Mouse (Mus musculus): ENCODE results near the gene Patl1. TPM values are rescaled to one million over a fixed set of nuclear protein-coding genes. Genes with fewer than 3 reads are reported as not detected.
"Not testable (repeated sequence)": the region's sequence is repeated elsewhere in the genome, so short reads cannot be mapped to it uniquely, and the experiment has no call there.

Patl1 gene
- polyA plus RNA-seq, 1 experiment = 15.9 TPM

DNA sequence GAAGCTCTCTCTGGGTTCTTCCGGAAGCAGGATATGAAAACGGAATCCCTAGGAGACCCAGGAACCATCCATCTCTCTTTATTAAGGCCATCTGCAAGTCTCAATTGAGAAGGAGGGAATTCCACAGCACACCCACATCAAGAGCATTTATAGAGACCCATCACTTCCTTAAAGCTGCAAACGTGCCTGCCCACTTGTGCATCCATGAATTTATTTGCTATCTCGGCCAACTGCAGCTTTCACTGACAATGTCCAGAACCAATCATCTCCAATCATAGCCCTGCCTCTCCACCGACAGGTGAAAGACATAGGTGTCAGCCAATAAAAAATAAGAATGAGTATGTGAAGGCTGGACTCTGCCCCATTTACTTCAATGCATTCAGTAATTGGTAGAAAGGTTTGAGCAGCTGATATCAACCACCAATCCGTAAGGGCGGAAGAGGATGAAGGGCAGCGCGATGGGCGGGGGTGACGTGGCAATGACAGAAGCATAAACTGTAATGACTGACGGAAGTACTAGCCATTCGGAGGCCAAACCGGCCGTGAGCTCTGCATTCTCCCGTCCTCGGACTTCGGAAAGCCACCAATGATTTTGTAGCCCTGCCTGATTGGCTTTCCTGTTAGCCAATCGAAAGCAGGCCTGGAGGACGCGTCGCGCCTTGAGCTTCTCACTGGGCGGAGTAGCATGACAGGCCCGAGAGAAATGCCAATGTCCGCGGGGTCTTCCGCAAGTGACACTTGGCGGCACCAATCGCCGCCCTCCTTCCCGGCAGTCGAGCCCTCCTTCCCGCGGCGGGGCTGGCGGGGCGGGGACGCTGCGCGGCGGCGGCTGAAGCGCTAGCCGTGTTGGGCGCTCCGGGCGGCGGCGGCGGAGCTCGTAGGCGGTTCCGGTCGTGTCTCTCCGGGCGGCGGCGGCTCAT, 53.1 kb downstream of the Patl1 start, which contains the start of gene Osbp:
TSS of gene Osbp (plus strand) at position 919 of the 920 bp plus-strand sequence.
- H3K4me1 ChIP-seq (ENCODE audit: control insufficient read depth, insufficient read depth, low read length) = peaks cover 3% of the 10 kb centered on the region
- peak within 1 kb of the TSS; percentile 66 for H3K4me3 ChIP-seq (replicated peaks; ENCODE audit: extremely low read depth, low read depth, low read length)
- TF ChIP-seq POLR2A (IDR thresholded peaks at IDR 0.05; ENCODE audit: borderline replicate concordance, extremely low read depth, low read depth, low read length) (peak; percentile 44; the same call in 1 of the 2 replicates), CTCF (IDR thresholded peaks at IDR 0.05; ENCODE audit: insufficient read depth, low read length) (no peak)
- peak; percentile 99 for DNase-seq
- WGBS = 1% methylated on average over 45 of the region's 59 CpGs

DNA sequence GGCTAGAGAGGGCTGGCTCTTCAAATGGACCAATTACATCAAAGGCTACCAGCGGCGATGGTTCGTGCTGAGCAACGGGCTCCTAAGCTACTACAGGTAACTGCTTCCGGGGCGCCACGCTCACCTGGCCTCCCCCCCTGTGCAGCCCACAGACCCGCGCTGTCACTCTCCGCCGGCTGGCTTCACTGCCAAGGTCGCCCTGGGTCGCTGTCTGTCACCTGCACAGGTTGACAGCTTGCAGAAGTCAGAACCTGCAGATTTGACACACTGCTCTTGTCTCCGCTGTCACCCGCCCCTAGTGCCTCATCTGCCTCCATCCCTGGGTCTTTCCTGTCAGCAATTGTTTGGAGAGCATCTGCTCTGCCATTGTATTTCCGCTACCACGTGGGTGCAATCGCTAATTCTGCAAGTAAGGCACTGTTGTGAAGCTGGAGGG, 54.0 kb downstream of the Patl1 start:
- peaks cover 3% of the 10 kb centered on the region for H3K4me1 ChIP-seq (ENCODE audit: control insufficient read depth, insufficient read depth, low read length)
- peak overlapping the region; percentile 66 for H3K4me3 ChIP-seq (replicated peaks; ENCODE audit: extremely low read depth, low read depth, low read length)
- WGBS = under 1% methylated on average over 18 of the region's 18 CpGs
- DNase-seq = peak; percentile 46
- no peak for TF ChIP-seq CTCF (IDR thresholded peaks at IDR 0.05; ENCODE audit: insufficient read depth, low read length)
- no peak for TF ChIP-seq POLR2A (IDR thresholded peaks at IDR 0.05; ENCODE audit: borderline replicate concordance, extremely low read depth, low read depth, low read length)

DNA sequence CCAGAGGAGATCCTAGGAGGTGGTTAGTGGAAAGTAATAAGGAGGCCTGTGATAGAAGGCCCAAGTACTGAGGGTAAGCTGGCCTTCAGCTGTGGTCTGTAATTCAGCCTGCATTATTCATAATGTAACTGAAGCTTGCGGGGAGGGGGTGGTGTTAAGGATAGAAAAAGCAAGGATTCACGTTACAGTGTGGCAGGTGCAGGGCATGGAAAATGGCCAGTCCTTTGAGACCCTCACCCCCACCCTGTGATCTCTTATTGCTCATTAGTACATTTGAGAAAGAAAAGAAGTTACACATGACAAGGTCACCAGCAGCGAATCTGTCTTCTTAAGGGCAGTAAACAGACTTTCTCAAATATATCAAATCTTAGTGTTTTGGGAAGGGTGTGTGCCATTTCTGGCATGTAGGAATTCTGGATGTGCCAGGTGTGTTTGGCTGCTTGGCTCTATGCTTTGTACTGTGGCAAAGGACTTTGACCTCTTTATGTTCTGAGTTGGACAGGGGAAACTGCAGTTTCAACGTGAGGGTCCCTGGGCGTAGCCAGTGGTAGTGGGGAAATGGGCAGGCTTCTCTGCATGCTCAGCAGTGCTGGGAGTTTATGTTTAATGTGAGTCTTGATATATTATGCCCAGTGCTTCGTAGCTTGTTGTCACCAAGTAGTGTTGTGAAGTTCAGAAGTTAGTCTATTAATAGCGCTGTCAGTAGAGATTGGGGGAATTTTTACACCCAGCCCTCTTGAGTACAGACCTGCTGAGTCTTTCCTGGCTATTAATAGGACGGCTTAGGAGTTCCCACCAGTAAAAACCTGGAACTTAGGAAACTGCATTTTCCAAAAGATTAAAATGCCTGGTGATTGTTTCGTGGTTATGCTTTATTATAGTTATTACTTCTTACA, 57.2 kb downstream of the Patl1 start:
- 65% methylated on average over 9 of the region's 9 CpGs for WGBS
- TF ChIP-seq POLR2A (IDR thresholded peaks at IDR 0.05; ENCODE audit: borderline replicate concordance, extremely low read depth, low read depth, low read length) = no peak
- TF ChIP-seq CTCF (IDR thresholded peaks at IDR 0.05; ENCODE audit: insufficient read depth, low read length) = no peak
- no peak for DNase-seq
- H3K4me3 ChIP-seq (replicated peaks; ENCODE audit: extremely low read depth, low read depth, low read length) = no peak overlapping the region
- peaks cover 11% of the 10 kb centered on the region for H3K4me1 ChIP-seq (ENCODE audit: control insufficient read depth, insufficient read depth, low read length)

DNA sequence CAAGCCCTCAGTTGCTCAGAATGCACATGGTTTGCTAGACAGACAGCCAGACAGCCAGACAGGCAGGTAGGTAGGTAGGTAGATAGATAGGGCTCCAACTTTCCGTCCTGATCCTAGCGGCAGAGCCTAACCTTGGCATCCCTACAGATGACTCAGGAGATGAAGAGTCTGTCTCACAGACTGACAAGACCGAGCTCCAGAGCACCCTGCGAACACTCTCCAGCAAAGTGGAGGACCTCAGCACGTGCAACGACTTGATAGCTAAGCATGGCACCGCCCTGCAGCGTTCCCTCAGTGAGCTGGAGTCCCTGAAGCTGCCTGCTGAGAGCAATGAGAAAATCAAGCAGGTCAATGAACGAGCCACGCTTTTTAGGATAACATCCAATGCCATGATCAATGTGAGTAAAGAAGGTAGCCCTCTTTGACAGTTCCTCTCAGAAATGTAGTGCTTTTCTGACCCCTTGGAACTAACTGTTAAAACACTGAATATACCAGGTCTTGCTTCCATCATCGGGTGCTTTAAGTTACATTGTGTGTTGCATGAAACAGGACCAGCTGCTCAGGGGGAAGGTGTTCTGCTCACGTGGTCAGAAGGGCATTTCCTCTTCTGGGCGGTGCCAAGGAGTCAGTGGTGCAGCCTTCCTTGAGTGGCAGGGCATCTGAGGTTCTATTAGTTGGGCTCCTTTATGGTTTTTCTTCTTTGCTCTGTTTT, 61.5 kb downstream of the Patl1 start:
- no peak for TF ChIP-seq CTCF (IDR thresholded peaks at IDR 0.05; ENCODE audit: insufficient read depth, low read length)
- TF ChIP-seq POLR2A (IDR thresholded peaks at IDR 0.05; ENCODE audit: borderline replicate concordance, extremely low read depth, low read depth, low read length) = no peak
- WGBS = 67% methylated on average over 13 of the region's 13 CpGs
- H3K4me1 ChIP-seq (ENCODE audit: control insufficient read depth, insufficient read depth, low read length) = peaks cover 15% of the 10 kb centered on the region
- no peak for DNase-seq
- H3K4me3 ChIP-seq (replicated peaks; ENCODE audit: extremely low read depth, low read depth, low read length) = no peak overlapping the region

DNA sequence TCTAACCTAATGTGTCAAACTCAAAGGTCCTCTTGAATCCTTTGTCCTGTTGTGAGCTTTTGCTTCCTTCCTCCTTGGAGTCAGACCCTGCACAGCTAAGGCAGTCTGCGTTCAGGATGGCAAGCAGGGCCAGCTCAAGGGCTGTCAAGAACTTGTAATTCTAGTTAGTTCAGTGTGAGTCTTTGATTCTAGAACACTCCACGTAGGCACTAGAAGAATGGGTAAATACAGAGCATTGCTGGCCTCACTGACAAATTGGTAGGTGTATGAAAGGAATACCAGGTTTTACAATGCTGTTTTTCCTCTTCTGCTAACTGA, 62.0 kb downstream of the Patl1 start:
- DNase-seq = no peak
- Histone ChIP-seq H3K4me1 (ENCODE audit: control insufficient read depth, insufficient read depth, low read length) (peaks cover 15% of the 10 kb centered on the region), H3K4me3 (replicated peaks; ENCODE audit: extremely low read depth, low read depth, low read length) (no peak overlapping the region)
- 68% methylated on average over 2 of the region's 2 CpGs for WGBS
- no peak for TF ChIP-seq CTCF (IDR thresholded peaks at IDR 0.05; ENCODE audit: insufficient read depth, low read length)
- no peak for TF ChIP-seq POLR2A (IDR thresholded peaks at IDR 0.05; ENCODE audit: borderline replicate concordance, extremely low read depth, low read depth, low read length)

DNA sequence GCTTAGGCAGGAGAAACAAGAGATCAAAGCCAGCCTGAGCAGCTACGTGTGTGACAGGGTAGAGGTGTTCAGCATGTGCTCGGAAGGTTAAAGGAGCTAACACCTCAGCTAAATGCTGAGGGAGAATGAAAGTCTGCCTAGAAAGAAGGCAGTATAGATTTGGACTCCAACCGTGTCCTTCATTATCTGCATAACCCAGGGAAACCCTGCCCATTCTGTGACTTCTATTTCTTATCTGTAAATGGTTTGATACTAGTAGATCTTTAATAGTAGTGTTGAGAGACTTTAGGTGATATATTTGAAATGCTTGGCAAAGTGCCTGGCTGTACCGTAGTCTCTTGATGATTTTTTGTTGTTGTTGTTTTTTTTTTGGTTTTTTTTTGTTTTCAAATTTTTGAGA, 63.5 kb downstream of the Patl1 start:
- no peak for DNase-seq
- no peak overlapping the region for H3K4me3 ChIP-seq (replicated peaks; ENCODE audit: extremely low read depth, low read depth, low read length)
- H3K4me1 ChIP-seq (ENCODE audit: control insufficient read depth, insufficient read depth, low read length) = peaks cover 15% of the 10 kb centered on the region
- WGBS = 83% methylated on average over 4 of the region's 4 CpGs
- TF ChIP-seq POLR2A (IDR thresholded peaks at IDR 0.05; ENCODE audit: borderline replicate concordance, extremely low read depth, low read depth, low read length) = no peak
- TF ChIP-seq CTCF (IDR thresholded peaks at IDR 0.05; ENCODE audit: insufficient read depth, low read length) = no peak

DNA sequence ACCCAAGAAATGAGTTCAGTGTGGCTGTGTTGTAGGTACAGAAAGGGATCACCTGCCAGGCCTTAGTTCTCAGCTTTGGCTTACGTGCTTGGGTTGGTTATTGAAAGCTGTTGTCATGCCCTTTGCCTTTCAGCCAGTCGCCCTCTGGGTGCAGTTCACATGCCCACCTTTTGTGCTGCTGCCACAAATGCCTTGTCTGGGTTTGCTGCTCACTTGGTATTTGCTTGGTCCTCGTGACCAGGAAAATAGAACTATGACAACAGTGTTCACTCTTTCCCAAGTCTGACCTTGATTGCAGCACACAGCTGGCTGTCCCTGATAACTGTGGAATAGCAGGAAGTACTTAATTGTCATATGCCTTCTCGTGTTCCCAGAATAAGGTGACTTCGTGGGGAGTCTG, 65.2 kb downstream of the Patl1 start:
- H3K4me3 ChIP-seq (replicated peaks; ENCODE audit: extremely low read depth, low read depth, low read length) = no peak overlapping the region
- TF ChIP-seq POLR2A (IDR thresholded peaks at IDR 0.05; ENCODE audit: borderline replicate concordance, extremely low read depth, low read depth, low read length) (no peak), CTCF (IDR thresholded peaks at IDR 0.05; ENCODE audit: insufficient read depth, low read length) (no peak)
- DNase-seq = no peak
- WGBS = 59% methylated on average over 5 of the region's 5 CpGs
- peaks cover 15% of the 10 kb centered on the region for H3K4me1 ChIP-seq (ENCODE audit: control insufficient read depth, insufficient read depth, low read length)

DNA sequence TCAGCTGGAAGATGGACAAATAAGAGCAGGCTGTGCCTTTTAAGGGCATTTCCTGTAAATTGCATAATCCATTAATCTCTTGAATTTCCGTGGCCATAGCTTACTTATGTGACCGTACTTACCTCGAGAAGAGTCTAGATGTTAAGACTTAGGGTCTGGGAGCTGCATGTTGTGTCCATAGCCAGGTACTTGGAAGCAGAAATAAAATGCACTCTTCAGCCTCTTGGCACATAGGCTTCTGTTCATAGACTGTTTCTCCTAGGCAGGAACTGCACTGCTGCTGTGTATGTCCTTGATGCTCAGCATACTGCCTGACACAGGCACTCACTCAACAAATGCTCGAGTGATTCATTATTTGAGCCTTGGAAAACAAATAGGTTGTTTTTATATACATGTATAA, 68.3 kb downstream of the Patl1 start:
- peaks cover 2% of the 10 kb centered on the region; the same call in 1 of the 2 replicates for H3K4me1 ChIP-seq (ENCODE audit: control insufficient read depth, insufficient read depth, low read length)
- WGBS = 67% methylated on average over 4 of the region's 4 CpGs
- H3K4me3 ChIP-seq (replicated peaks; ENCODE audit: extremely low read depth, low read depth, low read length) = no peak overlapping the region
- TF ChIP-seq CTCF (IDR thresholded peaks at IDR 0.05; ENCODE audit: insufficient read depth, low read length) (no peak), POLR2A (IDR thresholded peaks at IDR 0.05; ENCODE audit: borderline replicate concordance, extremely low read depth, low read depth, low read length) (no peak)
- DNase-seq = no peak

DNA sequence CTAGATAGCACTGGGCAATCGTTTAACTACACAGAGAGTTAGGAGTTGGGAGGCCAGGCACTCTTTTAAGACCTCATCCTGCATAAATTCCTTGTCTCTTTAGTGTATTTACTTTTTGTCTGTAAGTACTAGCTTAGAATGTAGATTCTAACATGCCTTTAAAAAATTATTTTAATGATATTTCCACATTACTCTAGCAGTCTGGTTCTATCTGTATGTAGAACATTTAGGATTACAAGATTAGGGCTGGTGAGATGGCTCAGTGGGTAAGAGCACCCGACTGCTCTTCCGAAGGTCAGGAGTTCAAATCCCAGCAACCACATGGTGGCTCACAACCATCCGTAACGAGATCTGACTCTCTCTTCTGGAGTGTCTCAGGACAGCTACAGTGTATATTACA, 72.4 kb downstream of the Patl1 start:
- H3K4me3 ChIP-seq (replicated peaks; ENCODE audit: extremely low read depth, low read depth, low read length); H3K4me1 ChIP-seq (ENCODE audit: control insufficient read depth, insufficient read depth, low read length); DNase-seq: not testable (repeated sequence)
- WGBS = 74% methylated on average over 5 of the region's 5 CpGs

Measured in lung, adult 2 months (tissue).